10 mouse cellular contexts compared by ENCODE assay signal in the genomic region with DNA sequence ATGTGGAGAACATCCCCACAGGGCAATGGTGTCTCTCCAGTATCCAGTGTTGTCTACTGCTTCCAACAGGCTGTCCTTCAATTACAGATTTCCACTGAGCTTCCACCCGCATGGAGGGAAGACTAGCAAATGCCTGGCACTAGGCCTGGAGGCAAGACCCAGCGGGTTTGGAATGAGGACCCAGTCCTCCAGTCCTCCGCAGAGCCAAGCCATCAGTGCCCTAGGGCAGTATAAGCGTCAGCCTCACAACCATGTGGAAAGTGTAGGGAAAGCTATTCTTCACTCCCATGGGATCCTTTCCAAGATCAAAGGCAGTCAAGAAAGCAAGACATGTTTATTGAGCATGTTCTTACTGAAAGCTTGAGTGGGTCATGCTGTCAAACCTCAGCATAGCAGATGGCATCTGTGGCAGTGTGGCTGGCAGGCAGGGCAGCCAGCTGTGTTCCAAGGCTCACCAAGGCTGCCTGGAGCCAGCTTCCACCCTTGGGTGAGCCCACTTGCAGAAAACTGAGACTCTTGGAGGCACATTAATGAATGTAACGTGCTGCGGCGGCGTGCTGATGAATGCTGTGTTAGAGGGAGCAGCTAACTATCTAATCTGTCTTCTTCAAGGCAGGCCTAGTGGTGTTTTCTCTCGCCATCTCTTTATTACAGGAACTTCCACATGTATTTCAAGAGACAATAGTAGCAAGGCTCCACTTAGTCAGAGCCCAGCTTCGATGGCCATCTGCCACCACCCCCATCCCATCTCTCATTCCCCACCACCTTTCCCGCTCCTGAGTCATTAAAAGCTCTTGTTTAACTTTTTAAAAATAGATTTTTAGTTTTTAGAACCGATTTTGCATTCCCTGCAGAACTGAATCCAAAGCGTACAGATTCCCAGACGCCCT.
A peak's percentile ranks its signal among the peaks of the same experiment; 100 is the strongest.
DNase-seq lines count a peak whose midpoint lies in the region; ATAC-seq lines count a peak whose summit lies in the region.
"Had no signal": no experiment of that assay in that cellular context is flagged by ENCODE, and none has a peak within 500 bp of the region (broad histone marks: within the 10 kb centered on the region; RNA-seq: fewer than 3 reads in every experiment).

No protein-coding gene starts in this region.

- H3K4me2 ChIP-seq in hindbrain, embryonic 14.5 days (replicated peaks), result no peak overlapping the region
- H3K4me2 ChIP-seq in hindbrain, embryonic 11.5 days (replicated peaks; ENCODE audit: low read depth, low read length), result no peak overlapping the region

- no peaks in the 10 kb centered on the region; the same call in 1 of the 2 replicates for H3K4me1 ChIP-seq in hindbrain, embryonic 14.5 days (replicated peaks; ENCODE audit: control insufficient read depth, insufficient read depth, low read length)
- no peaks in the 10 kb centered on the region for H3K4me1 ChIP-seq in hindbrain, embryonic 11.5 days (replicated peaks; ENCODE audit: control insufficient read depth, insufficient read depth, low read length)
- peaks cover 23% of the 10 kb centered on the region for H3K4me1 ChIP-seq in limb, embryonic 10.5 days

- no peak overlapping the region for H3K4me3 ChIP-seq in hindbrain, embryonic 14.5 days (replicated peaks; ENCODE audit: low read length)
- H3K4me3 ChIP-seq in hindbrain, embryonic 11.5 days (ENCODE audit: low read depth, low read length), result no peak overlapping the region
- H3K4me3 ChIP-seq in limb, embryonic 10.5 days, result no peak overlapping the region

- H3K9me3 ChIP-seq in hindbrain, embryonic 14.5 days (ENCODE audit: control insufficient read depth, low read length), result 0 out of 2 replicates have a peak, but pooled peaks cover 4% of the 10 kb centered on the region
- H3K9me3 ChIP-seq in hindbrain, embryonic 11.5 days (ENCODE audit: control insufficient read depth, low read length), result no peaks in the 10 kb centered on the region
- H3K9me3 ChIP-seq in limb, embryonic 10.5 days (replicated peaks), result no peaks in the 10 kb centered on the region

- no peak overlapping the region for H3K27ac ChIP-seq in hindbrain, embryonic 14.5 days
- no peak overlapping the region for H3K27ac ChIP-seq in hindbrain, embryonic 11.5 days (ENCODE audit: low read depth, low read length)
- peak overlapping the region; percentile 19; the same call in 1 of the 2 replicates for H3K27ac ChIP-seq in limb, embryonic 10.5 days

- ATAC-seq in hindbrain, embryonic 14.5 days (ENCODE audit: low FRiP score), result peak; percentile 31; the same call in 1 of the 2 replicates
- ATAC-seq in hindbrain, embryonic 11.5 days (ENCODE audit: low FRiP score), result no peak
- ATAC-seq: liver, postnatal 0 days had no signal

- 68% methylated on average over 14 of the region's 14 CpGs for WGBS in hindbrain, embryonic 14.5 days
- whole genome bisulfite sequencing in hindbrain, embryonic 11.5 days, result 79% methylated on average over 14 of the region's 14 CpGs
- WGBS in limb, embryonic 10.5 days, result 75% methylated on average over 14 of the region's 14 CpGs

- intact Hi-C loops in heart, postnatal 25 days (cut with DNase I), result no loop called here

- DNase-seq in hindbrain, embryonic 14.5 days (ENCODE audit: low spot score), result no peak
- DNase-seq in hindbrain, embryonic 11.5 days (ENCODE audit: low spot score), result no peak
- DNase-seq in brain, adult 2 months (ENCODE audit: low read depth, low spot score), result peak; percentile 82
- DNase-seq in layer of hippocampus, adult 8-10 months (ENCODE audit: low spot score in 2 of 2), result peak; percentile 63 to 72
- DNase-seq in limb, embryonic 10.5 days (ENCODE audit: low spot score), result no peak
- DNase-seq in cerebellum, postnatal 36 days, result no peak
- no peak for DNase-seq in ovary, postnatal 14 days (ENCODE audit: low spot score)
- no peak for DNase-seq in heart, postnatal 25 days (ENCODE audit: low spot score)
- DNase-seq: cerebellum, postnatal 25 days; liver, postnatal 0 days had no signal

- no peaks in the 10 kb centered on the region for H3K27me3 ChIP-seq in hindbrain, embryonic 14.5 days (ENCODE audit: control insufficient read depth, insufficient read depth, low read length)
- no peaks in the 10 kb centered on the region for H3K27me3 ChIP-seq in hindbrain, embryonic 11.5 days (ENCODE audit: control insufficient read depth, insufficient read depth, low read length)
- H3K27me3 ChIP-seq in limb, embryonic 10.5 days (ENCODE audit: low read depth, poor library complexity, severe bottlenecking), result peaks cover 5% of the 10 kb centered on the region; the same call in 1 of the 2 replicates

- H3K9ac ChIP-seq in hindbrain, embryonic 14.5 days, result no peak overlapping the region
- H3K9ac ChIP-seq in hindbrain, embryonic 11.5 days (ENCODE audit: low read depth, low read length), result no peak overlapping the region
- H3K9ac ChIP-seq: liver, postnatal 0 days had no signal

- H3K36me3 ChIP-seq in hindbrain, embryonic 14.5 days (replicated peaks; ENCODE audit: control insufficient read depth, insufficient read depth), result no peaks in the 10 kb centered on the region
- H3K36me3 ChIP-seq in hindbrain, embryonic 11.5 days (ENCODE audit: control insufficient read depth, insufficient read depth, low read length), result no peaks in the 10 kb centered on the region
- no peaks in the 10 kb centered on the region for H3K36me3 ChIP-seq in limb, embryonic 10.5 days

Comparison
In these comparisons a context has a peak if more than half of its experiments do, and no peak if none do; other contexts are left out.
1. DNase-seq: peak in brain, adult 2 months (single experiment) and layer of hippocampus, adult 8-10 months (2 of 2); none in hindbrain, embryonic 14.5 days (single experiment), hindbrain, embryonic 11.5 days (single experiment), limb, embryonic 10.5 days (single experiment), cerebellum, postnatal 36 days (0 of 2), ovary, postnatal 14 days (single experiment) and heart, postnatal 25 days (single experiment).